Mouse (Mus musculus) MEL (cell line): ENCODE data around the gene Eprs. TPM values are rescaled to one million over a fixed set of nuclear protein-coding genes. Genes with fewer than 3 reads are reported as not detected.
A peak's percentile ranks its signal among the peaks of the same experiment; 100 is the strongest.

ENCODE experiments used
- DNase-seq: peaks from one replicate; pipeline ENCODE4 v3.0.0; 2011; ENCODE audit warnings: low read depth, low spot score
- H3K27ac ChIP-seq: 2 replicates; pipeline ENCODE4 v1.5.1; 2012; ENCODE audit warnings: low read depth, mild to moderate bottlenecking, control low read depth, low read length, moderate library complexity; ENCODE audit not compliant: control insufficient read depth
- H3K27me3 ChIP-seq, 2 experiments: fragments of 150-350 bp in 1 of 2; sonication (generic) in 1 of 2; 2 replicates each; pipeline ENCODE4 v1.6.1; 2012; ENCODE audit warnings: low read length in 2 of 2, mild to moderate bottlenecking in 2 of 2, improper control_type of control experiment in 1 of 2, moderate library complexity in 1 of 2; ENCODE audit not compliant: insufficient read depth in 2 of 2, control insufficient read depth in 1 of 2
- H3K36me3 ChIP-seq, 2 experiments: 2 replicates each; pipeline ENCODE4 v1.6.1; 2012 to 2014; ENCODE audit warnings: low read length in 2 of 2, improper control_type of control experiment in 1 of 2, inconsistent platforms in 1 of 2, mild to moderate bottlenecking in 1 of 2; ENCODE audit not compliant: insufficient read depth in 2 of 2, control insufficient read depth in 1 of 2
- H3K4me1 ChIP-seq, 2 experiments: fragments of 150-350 bp in 1 of 2; sonication (generic) in 1 of 2; 2 replicates each; pipeline ENCODE4 v1.6.1; 2012; ENCODE audit warnings: low read length in 2 of 2, improper control_type of control experiment in 1 of 2, mild to moderate bottlenecking in 1 of 2; ENCODE audit not compliant: insufficient read depth in 2 of 2, control insufficient read depth in 1 of 2
- H3K4me3 ChIP-seq, 2 experiments: fragments of 150-350 bp in 1 of 2; sonication (generic) in 1 of 2; 2 replicates each; pipeline ENCODE4 v1.5.1; 2012; ENCODE audit warnings: low read depth in 2 of 2, low read length in 2 of 2, mild to moderate bottlenecking in 2 of 2, moderate library complexity in 2 of 2, control low read depth in 1 of 2, improper control_type of control experiment in 1 of 2; ENCODE audit not compliant: control insufficient read depth in 1 of 2, insufficient read depth in 1 of 2
- H3K79me2 ChIP-seq: 2 replicates; pipeline ENCODE4 v1.6.1; 2012; ENCODE audit warnings: mild to moderate bottlenecking, low read length, moderate library complexity; ENCODE audit not compliant: control insufficient read depth, poor library complexity, insufficient read depth
- H3K9ac ChIP-seq: 2 replicates; pipeline ENCODE4 v1.6.1; 2012; ENCODE audit warnings: low read depth, mild to moderate bottlenecking, control low read depth, low read length, moderate library complexity; ENCODE audit not compliant: control insufficient read depth, poor library complexity, severe bottlenecking
- H3K9me3 ChIP-seq: fragments of 150-350 bp; sonication (generic); replicated peaks from 2 replicates; pipeline ENCODE4 v1.6.1; 2012; ENCODE audit warnings: mild to moderate bottlenecking, low read length, improper control_type of control experiment, moderate library complexity; ENCODE audit not compliant: insufficient read depth
- CTCF ChIP-seq, 3 experiments: IDR thresholded peaks in 2 of 3; conservative IDR thresholded peaks in 1 of 3; 2 replicates each; pipeline ENCODE4 v1.5.1; 2011 to 2012; ENCODE audit warnings: low read length in 3 of 3, low read depth in 2 of 3, mild to moderate bottlenecking in 2 of 3, improper control_type of control experiment in 1 of 3, inconsistent platforms in 1 of 3, mixed read lengths in 1 of 3, moderate library complexity in 1 of 3; ENCODE audit not compliant: control insufficient read depth in 1 of 3, insufficient read depth in 1 of 3, poor library complexity in 1 of 3, severe bottlenecking in 1 of 3
- E2F4 ChIP-seq: IDR thresholded peaks from 2 replicates; pipeline ENCODE4 v1.6.1; 2011; ENCODE audit warnings: low read depth, low read length, improper control_type of control experiment, borderline replicate concordance
- ELF1 ChIP-seq: IDR thresholded peaks from 2 replicates; pipeline ENCODE4 v1.6.1; 2014; ENCODE audit warnings: low read depth, mild to moderate bottlenecking, inconsistent platforms, low read length, improper control_type of control experiment, moderate library complexity
- EP300 ChIP-seq, 2 experiments: IDR thresholded peaks; 2 replicates each; pipeline ENCODE4 v1.6.1; 2011; ENCODE audit warnings: improper control_type of control experiment in 2 of 2, low read length in 2 of 2, low read depth in 1 of 2, mild to moderate bottlenecking in 1 of 2
- ETS1 ChIP-seq: IDR thresholded peaks from 2 replicates; pipeline ENCODE4 v1.6.1; 2012; ENCODE audit warnings: low read depth, mild to moderate bottlenecking, inconsistent platforms, low read length, improper control_type of control experiment, moderate library complexity
- GABPA ChIP-seq: IDR thresholded peaks from 2 replicates; pipeline ENCODE4 v1.6.1; 2012; ENCODE audit warnings: low read depth, mild to moderate bottlenecking, inconsistent platforms, low read length, improper control_type of control experiment, moderate library complexity
- HCFC1 ChIP-seq: IDR thresholded peaks from 2 replicates; pipeline ENCODE4 v1.6.1; 2012; ENCODE audit warnings: low read depth, mild to moderate bottlenecking, inconsistent platforms, low read length, improper control_type of control experiment, moderate library complexity
- MAFK ChIP-seq: IDR thresholded peaks from 2 replicates; pipeline ENCODE4 v1.6.1; 2011; ENCODE audit warnings: low read depth, mild to moderate bottlenecking, low read length, improper control_type of control experiment, borderline replicate concordance
- MAX ChIP-seq: IDR thresholded peaks from 2 replicates; pipeline ENCODE4 v1.6.1; 2011; ENCODE audit warnings: low read length, improper control_type of control experiment
- MEF2A ChIP-seq: IDR thresholded peaks from 2 replicates; pipeline ENCODE4 v1.6.1; 2014; ENCODE audit warnings: low read depth, mild to moderate bottlenecking, inconsistent platforms, low read length, improper control_type of control experiment; ENCODE audit not compliant: poor library complexity, insufficient replicate concordance, severe bottlenecking; ENCODE audit errors: extremely low read depth
- MXI1 ChIP-seq: IDR thresholded peaks from 2 replicates; pipeline ENCODE4 v1.6.1; 2011; ENCODE audit warnings: mild to moderate bottlenecking, low read depth, low read length, improper control_type of control experiment
- MYB ChIP-seq: IDR thresholded peaks from 2 replicates; pipeline ENCODE4 v1.6.1; 2011; ENCODE audit warnings: mild to moderate bottlenecking, low read depth, low read length, improper control_type of control experiment
- MYC ChIP-seq: IDR thresholded peaks from 2 replicates; pipeline ENCODE4 v1.6.1; 2011; ENCODE audit warnings: low read depth, mild to moderate bottlenecking, low read length, improper control_type of control experiment, moderate library complexity
- NELFE ChIP-seq: IDR thresholded peaks from 2 replicates; pipeline ENCODE4 v1.6.1; 2011; ENCODE audit warnings: low read depth, low read length, improper control_type of control experiment
- NRF1 ChIP-seq: IDR thresholded peaks from 2 replicates; pipeline ENCODE4 v1.6.1; 2014; ENCODE audit warnings: low read depth, mild to moderate bottlenecking, inconsistent platforms, low read length, improper control_type of control experiment, moderate library complexity; ENCODE audit not compliant: poor library complexity, insufficient read depth, severe bottlenecking
- POLR2AphosphoS2 ChIP-seq: IDR thresholded peaks from 2 replicates; pipeline ENCODE4 v1.6.1; 2011; ENCODE audit warnings: low read length, improper control_type of control experiment
- RAD21 ChIP-seq: IDR thresholded peaks from 2 replicates; pipeline ENCODE4 v1.6.1; 2011; ENCODE audit warnings: mild to moderate bottlenecking, low read depth, low read length, improper control_type of control experiment
- RCOR1 ChIP-seq: IDR thresholded peaks from 2 replicates; pipeline ENCODE4 v1.6.1; 2012; ENCODE audit warnings: low read depth, mild to moderate bottlenecking, inconsistent platforms, low read length, improper control_type of control experiment
- SMC3 ChIP-seq: IDR thresholded peaks from 2 replicates; pipeline ENCODE4 v1.6.1; 2011; ENCODE audit warnings: low read depth, low read length, improper control_type of control experiment
- TBP ChIP-seq: IDR thresholded peaks from 2 replicates; pipeline ENCODE4 v1.8.0; 2011; ENCODE audit warnings: low read depth, low read length, improper control_type of control experiment
- UBTF ChIP-seq: IDR thresholded peaks from 2 replicates; pipeline ENCODE4 v1.6.1; 2012; ENCODE audit warnings: low read depth, mild to moderate bottlenecking, inconsistent platforms, low read length, improper control_type of control experiment, moderate library complexity, borderline replicate concordance; ENCODE audit not compliant: insufficient read depth
- USF1 ChIP-seq: IDR thresholded peaks from 2 replicates; pipeline ENCODE4 v1.6.1; 2014; ENCODE audit warnings: low read depth, mild to moderate bottlenecking, inconsistent platforms, low read length, improper control_type of control experiment, moderate library complexity
- USF2 ChIP-seq, 2 experiments: IDR thresholded peaks; 2 replicates each; pipeline ENCODE4 v1.6.1; 2011 to 2012; ENCODE audit warnings: improper control_type of control experiment in 2 of 2, low read length in 2 of 2, borderline replicate concordance in 1 of 2, inconsistent platforms in 1 of 2, low read depth in 1 of 2, mild to moderate bottlenecking in 1 of 2; ENCODE audit not compliant: insufficient read depth in 1 of 2
- ZC3H11A ChIP-seq: IDR thresholded peaks from 2 replicates; pipeline ENCODE4 v1.6.1; 2012; ENCODE audit warnings: low read depth, mild to moderate bottlenecking, inconsistent platforms, low read length, improper control_type of control experiment
- polyA plus RNA-seq, 2 experiments: library from polyadenylated mRNA; stranded (reverse) in 1 of 2; unstranded in 1 of 2; fragments of >175 nt in 1 of 2; fragments of >200 nt in 1 of 2; gene quantifications; 2 replicates each; pipeline versions ENCODE4 v1.2.1 to v1.2.4; 2012; ENCODE audit warnings: low replicate concordance in 2 of 2, low read depth in 1 of 2; ENCODE audit not compliant: insufficient read length in 2 of 2, insufficient read depth in 1 of 2, missing spikeins in 1 of 2
- total RNA-seq: library from RNA; depleted of rRNA; stranded (reverse); fragments of 300-350 nt; gene quantifications from 2 replicates; pipeline ENCODE4 v1.2.3, GENCODE M21; 2012

Eprs gene
- total and polyA plus RNA-seq, 3 experiments = 177 to 355 (median 177) TPM

DNA sequence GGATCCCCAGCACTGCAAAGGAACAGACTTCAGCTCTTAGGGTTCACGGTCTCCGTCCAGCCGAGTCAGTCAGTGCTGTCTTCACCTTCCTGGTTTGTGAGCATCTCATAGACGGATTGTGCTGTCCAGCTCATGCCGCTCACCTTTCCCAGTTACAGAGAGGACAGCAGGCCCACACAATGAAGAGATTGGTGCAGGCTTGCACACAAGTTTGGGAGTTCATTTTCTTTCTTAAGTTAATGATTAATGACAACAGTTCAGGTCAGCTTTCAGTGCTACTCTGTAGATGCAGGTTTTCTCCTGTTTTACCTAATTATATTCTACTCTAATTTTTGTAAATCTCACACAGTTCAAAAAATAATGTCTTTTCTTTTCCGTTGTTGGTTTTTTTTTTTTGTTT, 7.1 kb downstream of the Eprs start:
- Histone ChIP-seq H3K4me1 (peaks cover 2 to 7% of the 10 kb centered on the region in 2 experiments; a peak in 2 of 4 replicates), H3K9me3 (no peaks in the 10 kb centered on the region), H3K27me3 (no peaks in the 10 kb centered on the region), H3K27ac (no peak overlapping the region), H3K36me3 (peaks cover 26 to 67% of the 10 kb centered on the region in 2 experiments), H3K79me2 (peaks cover 36% of the 10 kb centered on the region), H3K4me3 (no peak overlapping the region), H3K9ac (no peak overlapping the region)
- TF ChIP-seq ELF1 (no peak), ZC3H11A (no peak), ETS1 (no peak), MEF2A (no peak), MAFK (no peak), NELFE (no peak), CTCF (IDR thresholded peaks at IDR 0.05 in 2 of 3, conservative IDR thresholded peaks at IDR 0.05 in 1 of 3; ENCODE audit: control insufficient read depth in 1 of 3, insufficient read depth in 1 of 3, low read depth in 2 of 3, low read length in 3 of 3, poor library complexity in 1 of 3, severe bottlenecking in 1 of 3) (no peak), MXI1 (no peak), HCFC1 (no peak), E2F4 (no peak), SMC3 (no peak), UBTF (no peak), GABPA (no peak), NRF1 (no peak), USF1 (no peak), MAX (no peak)
- DNase-seq = no peak

GRCm38 (mm10) chr1:185376390-185376789, 13.5 kb downstream of the Eprs start:
- H3K36me3 ChIP-seq = peaks cover 0 to 84% of the 10 kb centered on the region in 2 experiments; a peak in 3 of 4 replicates
- no peak overlapping the region for H3K27ac ChIP-seq
- H3K4me1 ChIP-seq = no peaks in the 10 kb centered on the region
- H3K4me3 ChIP-seq = no peak overlapping the region
- H3K27me3 ChIP-seq = no peaks in the 10 kb centered on the region
- H3K9me3 ChIP-seq = no peaks in the 10 kb centered on the region
- TF ChIP-seq TBP = no peak
- TF ChIP-seq SMC3 = no peak
- no peak for TF ChIP-seq CTCF (IDR thresholded peaks at IDR 0.05 in 2 of 3, conservative IDR thresholded peaks at IDR 0.05 in 1 of 3; ENCODE audit: control insufficient read depth in 1 of 3, insufficient read depth in 1 of 3, low read depth in 2 of 3, low read length in 3 of 3, poor library complexity in 1 of 3, severe bottlenecking in 1 of 3)
- no peak for TF ChIP-seq HCFC1
- TF ChIP-seq MAFK = no peak
- TF ChIP-seq RCOR1 = no peak
- TF ChIP-seq RAD21 = no peak
- TF ChIP-seq NRF1 = no peak
- TF ChIP-seq MYC = no peak
- no peak for TF ChIP-seq MYB
- no peak for TF ChIP-seq MEF2A
- TF ChIP-seq ELF1 = no peak
- TF ChIP-seq POLR2AphosphoS2 = no peak
- TF ChIP-seq USF2 (IDR thresholded peaks at IDR 0.05; ENCODE audit: borderline replicate concordance in 1 of 2, insufficient read depth in 1 of 2, low read depth in 1 of 2, low read length in 2 of 2) = no peak
- no peak for TF ChIP-seq EP300 (IDR thresholded peaks at IDR 0.05; ENCODE audit: low read depth in 1 of 2, low read length in 2 of 2)
- TF ChIP-seq E2F4 = no peak
- peaks cover 2% of the 10 kb centered on the region; the same call in 1 of the 2 replicates for H3K79me2 ChIP-seq
- DNase-seq = peak; percentile 36
- no peak overlapping the region for H3K9ac ChIP-seq
